Mouse (Mus musculus) embryo, embryonic 9.5 days (tissue): ENCODE data around the gene Idh1.

Experiments
- DNase-seq: peaks from one replicate; pipeline ENCODE4 v3.0.0-alpha.2; 2017; ENCODE audit errors: extremely low spot score

The Idh1 gene

DNA sequence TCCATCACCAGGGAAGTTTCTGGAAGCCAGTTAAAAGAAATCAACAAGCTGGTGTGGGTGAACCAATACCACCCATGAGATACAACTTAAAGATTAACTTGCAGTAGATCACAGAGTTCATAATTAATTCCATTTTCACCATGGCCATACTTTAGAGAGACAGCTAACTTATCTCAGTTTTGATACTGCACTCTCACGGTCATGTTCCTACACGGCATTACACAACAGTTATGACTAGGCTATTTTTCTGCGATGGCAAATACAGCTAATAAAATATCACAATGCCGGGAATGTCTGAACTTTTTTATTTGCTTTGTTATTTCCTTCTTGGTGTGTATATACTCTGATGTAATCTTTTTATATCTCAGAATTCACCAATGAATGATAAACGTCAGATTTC is 9.4 kb downstream of the Idh1 start:
- no peak for DNase-seq

DNA sequence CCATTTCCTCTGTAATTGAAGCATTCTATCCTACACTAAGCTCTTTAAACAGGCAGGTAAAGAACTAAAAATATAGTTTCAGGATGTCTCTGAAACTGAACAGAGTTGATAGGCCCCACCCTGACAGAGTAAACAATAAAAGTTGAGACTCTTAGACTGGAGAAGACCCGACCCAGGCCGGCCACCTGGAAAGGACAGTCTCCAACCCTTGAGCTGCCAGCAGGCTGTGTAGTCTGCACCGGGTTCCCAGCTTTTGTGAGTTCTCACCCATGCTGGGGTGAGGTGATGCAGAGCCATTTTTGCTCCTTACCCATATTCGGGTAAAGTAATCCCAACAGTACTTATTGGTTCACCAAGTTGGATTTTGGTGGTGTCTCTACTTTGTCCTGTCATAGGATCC is 10.1 kb downstream of the Idh1 start:
- DNase-seq, result no peak

DNA sequence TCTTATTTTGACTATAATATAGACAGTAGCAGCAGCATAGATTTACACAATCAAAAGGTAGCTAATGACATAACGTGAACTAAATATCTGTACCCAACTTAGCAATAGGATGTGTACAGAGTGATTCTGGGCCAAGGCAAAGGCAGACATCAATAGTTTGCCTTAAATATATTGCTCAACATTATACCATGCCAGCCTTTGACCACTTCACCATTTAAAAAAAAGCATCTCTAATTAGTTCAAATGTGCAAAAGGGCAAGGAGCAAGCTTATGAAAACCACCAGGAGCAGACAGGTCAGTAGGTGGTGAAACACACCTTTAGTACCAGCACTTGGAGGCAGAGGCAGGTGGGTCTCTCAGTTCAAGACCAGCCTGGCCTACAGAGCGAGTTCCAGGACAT is 12.6 kb downstream of the Idh1 start:
- no peak for DNase-seq

DNA sequence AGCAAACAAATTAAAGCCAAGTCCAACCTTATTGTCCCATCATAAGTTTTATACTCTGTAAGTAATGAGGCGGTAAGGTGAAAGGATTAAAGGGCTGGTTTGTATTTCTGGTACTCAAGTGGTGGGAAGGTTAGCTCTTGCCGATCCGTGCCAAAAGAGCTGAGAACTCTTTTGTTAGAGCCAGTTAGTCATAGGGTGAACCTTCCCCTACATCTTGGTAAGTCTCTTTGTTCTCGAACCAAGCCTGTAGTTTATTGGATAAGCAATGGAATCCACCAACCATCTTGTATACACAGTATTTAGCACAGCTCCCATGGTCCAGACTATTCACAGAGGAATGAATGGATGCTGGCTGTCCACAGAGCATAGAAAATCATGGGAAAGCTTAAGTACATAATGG is 14.7 kb downstream of the Idh1 start:
- DNase-seq, result no peak

DNA sequence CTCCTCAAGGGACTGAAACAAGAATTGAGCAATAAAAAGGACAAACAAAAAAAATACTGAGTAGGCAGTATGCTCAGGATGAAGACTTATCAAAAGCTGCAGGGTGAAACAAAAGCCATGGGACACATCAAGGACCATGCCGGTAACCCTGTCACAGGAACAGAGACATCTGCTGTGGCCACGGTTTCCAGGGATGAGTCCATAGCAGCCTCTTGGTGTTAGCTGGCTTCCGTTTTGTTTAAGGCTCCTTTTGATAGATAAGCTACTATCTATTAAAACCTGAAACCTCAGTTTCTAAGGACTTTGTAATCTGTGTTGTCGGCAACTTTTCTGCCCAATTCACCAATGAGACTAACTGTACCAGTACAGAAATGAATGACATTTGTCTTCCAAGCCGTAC is 16.4 kb downstream of the Idh1 start:
- DNase-seq, result no peak

DNA sequence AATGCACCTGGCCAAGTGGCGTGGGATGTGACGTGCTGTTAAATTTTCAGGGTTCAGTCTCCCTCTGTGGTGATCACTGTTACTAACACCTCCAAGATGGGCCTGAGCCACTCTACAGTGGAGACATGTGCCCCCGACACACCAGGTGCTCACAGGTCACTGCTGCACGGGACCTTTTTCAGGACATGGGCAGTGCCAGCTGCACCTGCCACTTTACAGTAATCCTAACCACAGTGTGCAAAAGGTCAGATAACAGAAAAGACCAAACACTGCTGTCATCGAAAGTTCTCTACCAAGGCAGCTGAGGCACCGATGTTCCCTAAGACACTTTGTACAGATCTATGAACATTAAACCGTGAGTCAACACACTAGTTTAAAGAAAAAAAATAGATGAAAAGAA is 16.8 kb downstream of the Idh1 start:
- DNase-seq, result no peak

DNA sequence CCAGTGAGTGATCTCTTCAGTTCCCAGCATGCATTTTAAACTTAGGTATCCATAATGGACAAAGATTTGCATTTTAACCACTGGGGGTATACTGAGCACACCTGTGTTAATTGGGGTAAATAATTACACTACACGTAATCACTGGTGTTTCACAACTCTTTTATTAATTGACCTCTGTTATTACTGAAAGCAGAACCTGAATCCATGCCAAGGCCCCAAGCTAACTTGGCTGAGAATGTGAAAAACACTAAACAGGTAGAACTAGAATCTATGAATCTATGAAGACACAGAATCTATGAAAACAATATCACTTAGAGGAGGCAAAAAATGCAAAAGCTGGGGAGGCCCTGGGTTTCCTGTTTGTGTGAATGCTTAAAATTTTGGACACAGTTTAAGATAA is 18.8 kb downstream of the Idh1 start:
- DNase-seq, result no peak

DNA sequence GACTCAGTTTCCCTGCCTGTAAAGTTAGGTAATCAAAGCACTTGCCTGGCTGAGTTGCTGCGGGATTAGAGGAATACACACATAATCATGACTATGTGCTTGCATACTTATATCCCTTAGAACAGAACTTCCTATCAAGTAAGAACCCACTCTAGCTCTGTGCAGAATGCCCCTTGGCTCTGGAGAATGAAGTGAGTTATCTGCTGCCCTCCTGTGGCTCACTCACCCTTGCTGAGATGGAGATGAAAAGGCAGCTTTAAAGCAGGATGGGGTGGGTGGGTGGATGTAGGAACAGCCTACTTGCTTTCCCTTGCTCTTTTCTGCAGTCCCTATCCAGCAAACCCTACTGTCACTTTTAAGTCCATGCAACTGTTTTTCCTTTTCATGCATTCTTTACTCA is 24.1 kb downstream of the Idh1 start:
- no peak for DNase-seq

DNA sequence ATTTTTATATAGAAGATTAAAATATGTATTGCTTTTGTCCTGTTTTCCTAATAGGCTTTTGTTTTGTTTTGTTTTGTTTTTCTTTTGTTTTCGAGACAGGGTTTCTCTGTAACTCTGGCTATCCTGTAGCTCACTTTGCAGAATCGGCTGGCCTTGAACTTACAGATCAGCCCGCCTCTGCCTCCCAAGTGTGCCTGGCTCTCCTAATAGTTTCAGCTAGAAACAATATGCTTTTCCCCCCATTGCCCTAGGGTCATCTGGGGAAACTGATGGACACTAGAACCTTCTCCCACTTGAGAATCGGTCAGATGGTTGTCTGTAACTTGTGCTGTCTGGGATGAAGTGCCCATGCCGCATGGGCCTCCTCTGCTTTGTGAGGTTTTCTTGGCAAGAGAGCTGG is 30.2 kb downstream of the Idh1 start:
- DNase-seq, result no peak

DNA sequence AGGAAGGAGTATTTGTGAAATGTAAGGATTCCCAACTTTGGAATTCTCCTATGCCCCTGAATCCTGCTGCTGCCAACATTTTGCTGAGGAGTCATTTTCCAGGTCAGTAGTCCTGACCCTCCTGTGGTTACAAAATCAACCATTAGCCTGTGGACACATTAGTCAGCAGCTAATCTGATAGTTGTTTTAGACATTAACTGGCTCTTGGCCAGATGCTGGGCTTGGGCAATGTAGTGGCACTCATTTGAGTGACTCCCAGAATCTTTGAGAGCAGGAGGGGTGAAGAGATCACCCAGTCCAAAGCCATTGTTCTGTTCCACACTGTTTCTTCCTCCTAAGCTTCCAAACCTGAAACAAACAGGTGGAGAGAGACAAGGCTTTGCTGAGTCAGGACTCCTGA is 31.5 kb downstream of the Idh1 start:
- no peak for DNase-seq

DNA sequence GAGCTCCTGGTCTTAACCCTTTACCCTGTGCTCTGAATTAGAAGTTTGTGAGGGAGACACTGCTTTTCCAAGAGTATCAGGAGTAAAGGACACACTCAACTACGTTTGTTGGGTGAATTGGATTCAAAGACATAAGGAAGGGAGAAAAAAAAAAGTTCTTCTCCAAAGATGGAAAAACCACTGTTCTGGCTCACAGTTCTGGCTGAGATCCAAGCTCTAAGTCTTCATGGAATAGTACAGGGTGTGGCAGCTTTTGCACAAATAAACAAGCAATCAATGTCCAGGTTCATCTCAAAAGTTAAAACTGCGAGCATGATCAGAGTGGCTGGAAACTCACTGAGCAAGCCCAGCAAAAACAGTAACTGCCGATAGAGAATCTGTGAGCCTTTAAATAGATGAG is 38.3 kb downstream of the Idh1 start:
- DNase-seq, result no peak

DNA sequence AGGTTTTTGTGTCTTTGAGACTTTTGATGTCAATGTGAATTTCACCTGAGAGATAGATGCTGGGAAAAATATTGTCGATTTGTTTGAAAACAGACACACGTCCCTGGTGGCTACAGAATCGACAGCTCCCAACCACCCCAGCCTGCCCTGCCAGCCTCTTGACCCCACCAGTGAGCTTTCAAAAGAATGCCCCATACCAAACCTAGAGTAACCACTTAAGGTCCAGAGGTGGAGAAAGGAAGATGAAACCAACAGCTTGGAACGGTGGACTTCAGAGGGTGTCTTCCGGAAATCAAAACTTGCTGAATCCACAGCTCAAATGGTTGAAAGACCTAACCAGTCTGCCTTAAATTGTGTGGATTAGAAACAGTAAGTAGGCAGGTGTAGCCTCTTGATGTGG is 39.0 kb downstream of the Idh1 start:
- no peak for DNase-seq

DNA sequence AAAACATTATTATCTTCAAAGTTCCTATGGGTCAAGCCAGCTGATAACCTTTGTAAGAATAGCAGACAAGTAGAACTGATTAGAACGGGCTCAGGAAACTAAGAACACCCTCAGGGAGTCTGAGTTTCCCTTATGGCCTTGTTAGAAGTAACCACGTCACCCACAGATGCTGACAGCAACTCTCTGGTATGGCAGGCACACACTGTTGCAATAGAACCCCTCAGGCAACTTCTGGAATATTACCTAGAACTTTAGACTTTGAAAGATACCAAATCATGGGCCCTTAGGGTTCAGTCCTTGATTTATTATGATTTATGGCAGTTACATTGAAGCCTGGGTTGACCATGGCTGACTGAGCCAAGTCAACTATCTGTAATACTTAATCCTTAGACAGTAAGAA is 39.7 kb downstream of the Idh1 start:
- no peak for DNase-seq

DNA sequence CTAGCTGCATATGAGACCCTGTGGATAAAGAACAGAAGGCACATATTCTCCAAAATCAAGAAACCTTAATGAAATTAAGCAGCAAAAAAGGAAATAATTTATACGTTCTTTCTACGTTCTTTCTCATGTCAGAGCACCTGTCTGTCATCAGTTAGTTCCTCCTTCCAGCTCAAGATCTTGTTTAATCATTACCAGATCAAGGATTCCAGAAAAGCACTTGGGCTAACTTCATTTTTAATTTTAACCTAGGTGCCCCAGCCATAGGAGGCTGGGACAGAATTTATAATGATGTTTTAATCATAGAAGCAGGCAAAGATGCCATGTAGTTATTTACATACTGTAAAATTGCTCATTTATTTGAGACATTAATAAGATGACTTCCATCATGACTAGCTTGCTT is 41.5 kb downstream of the Idh1 start:
- no peak for DNase-seq

DNA sequence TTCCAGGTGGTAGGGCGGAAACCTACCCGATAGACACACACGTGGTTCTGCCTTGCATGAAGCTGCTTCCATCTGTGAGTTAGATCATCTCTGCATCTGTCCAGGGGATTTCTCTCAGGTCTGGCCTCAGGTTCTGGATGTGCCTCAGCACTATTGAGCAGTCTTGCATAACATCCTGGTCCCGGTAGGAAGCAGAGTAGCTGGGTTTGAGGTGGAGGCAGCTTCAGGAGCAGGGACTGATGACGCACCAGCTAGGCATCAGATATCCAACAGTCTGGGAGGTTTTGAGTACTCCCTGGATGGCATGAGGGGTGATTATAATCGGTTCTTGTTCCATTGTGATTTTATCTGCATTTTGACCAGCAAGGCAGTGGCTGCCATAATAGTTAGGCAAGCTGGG is 48.7 kb downstream of the Idh1 start:
- DNase-seq, result no peak

DNA sequence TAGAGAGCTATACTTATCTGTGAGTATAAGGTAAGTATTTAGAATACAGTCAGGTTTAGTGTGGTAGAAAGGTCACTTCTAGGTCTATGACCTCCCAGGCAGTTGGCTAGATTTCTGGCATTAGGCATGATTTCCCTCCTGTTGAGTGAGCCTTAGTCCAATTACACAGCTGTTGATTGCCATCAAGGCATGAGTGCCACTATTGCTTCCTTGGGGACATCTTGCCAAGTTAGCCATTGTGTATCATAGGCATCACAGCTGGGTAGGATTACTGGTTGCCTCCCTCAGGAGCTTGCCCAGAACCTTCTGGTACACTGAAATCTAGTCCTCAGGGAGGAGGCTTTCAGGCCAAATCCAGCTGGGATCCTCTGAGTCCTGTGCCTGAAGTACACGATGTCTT is 53.5 kb downstream of the Idh1 start:
- DNase-seq, result no peak

DNA sequence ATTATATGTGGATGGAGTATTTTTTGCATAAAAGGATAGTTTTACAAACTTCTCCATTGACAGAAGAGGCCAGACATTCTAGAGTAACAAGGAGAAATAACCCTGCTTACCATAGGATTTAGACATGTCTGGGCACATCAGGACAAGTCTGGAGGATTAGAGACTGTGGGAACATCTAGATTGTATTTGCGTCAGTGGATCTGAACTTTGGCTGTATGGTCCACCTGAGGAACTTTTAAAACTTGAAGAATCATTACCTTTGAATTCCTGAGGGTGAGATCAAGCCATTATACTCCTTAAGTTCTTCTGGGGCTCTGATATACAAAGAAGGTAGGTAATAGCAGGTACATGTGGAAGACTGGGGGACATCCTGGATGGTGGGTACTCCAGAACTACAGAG is 54.6 kb downstream of the Idh1 start:
- no peak for DNase-seq

DNA sequence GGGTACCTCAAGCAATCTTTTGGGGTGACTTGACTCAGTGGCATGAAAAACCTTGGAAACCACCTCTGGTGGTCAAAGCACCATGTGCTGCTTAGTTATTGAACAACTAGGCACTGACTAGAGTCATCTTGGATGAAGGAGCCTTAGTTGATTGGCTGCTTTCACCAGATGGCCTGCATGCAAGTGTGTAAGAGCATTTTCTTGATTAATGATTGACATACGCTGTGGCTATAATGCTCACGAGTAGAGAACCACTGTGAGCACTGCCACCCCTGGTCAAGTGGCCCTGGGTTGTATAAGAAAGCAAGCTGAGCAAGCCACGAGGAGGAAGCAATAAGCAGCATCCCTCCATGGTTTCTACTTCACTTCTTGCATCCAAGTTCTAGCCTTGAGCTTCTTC is 56.1 kb downstream of the Idh1 start:
- DNase-seq, result no peak

DNA sequence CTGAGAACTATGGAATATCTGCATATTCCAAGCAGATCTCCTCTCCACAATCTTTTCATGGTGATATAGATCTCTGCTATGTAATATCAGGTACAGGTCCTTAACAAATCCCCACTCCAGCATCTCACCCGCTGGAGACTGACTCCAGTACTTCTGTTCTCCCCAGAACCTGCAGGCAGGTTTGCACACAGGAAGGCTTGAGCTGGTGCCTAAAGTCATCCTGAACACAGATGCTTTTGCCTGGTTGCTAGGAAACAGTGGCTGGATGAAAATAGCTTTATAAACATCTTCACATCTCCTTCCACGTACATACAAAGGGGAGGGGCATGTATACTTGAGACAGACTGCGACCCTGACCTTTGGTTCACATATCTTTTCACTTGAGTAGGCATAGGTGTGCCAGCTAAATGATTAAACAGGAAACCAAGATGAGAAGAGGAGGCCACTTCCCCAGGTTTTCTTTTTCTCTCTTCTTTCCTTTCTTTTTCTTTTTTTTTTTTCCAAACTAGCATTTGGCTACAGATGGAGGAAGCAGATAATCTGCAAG is 56.6 kb downstream of the Idh1 start:
- no peak for DNase-seq

DNA sequence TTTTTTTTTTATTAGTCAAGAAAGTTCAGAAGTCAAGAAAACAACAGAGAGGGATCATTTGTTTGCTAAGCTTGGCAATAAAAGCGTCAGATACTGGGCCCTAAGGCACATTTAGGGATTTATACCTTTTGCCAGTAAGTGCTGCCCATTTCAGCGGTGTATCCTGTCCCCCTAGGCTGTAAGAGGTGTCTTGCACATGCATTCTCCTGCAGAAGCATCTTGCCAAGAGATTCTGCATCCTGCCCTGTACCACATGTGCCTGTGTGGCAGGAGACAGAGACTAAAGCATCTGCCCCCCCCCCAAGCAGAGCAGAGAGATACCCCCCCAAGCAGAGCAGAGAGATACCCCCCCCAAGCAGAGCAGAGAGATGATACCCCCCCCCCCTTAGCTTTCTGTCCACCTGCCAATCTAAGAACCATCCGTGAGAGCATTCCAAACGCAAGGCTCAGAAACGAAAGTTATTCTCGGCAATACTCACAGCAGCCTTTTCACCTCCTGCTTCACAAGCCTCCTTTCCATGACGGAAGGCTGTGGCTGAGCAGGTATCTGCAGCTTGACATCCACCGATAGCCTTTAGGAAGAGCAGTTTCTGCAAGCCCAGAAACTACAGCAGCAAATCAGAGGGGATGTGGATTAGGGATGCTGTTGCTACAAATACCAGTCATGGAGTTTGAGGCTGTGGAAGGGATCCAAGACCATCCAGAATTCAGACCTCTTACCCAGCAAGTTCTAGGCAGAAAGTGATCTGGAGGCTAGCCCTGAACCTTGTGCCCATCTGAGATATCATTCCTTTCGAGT is 63.5 kb downstream of the Idh1 start, which contains the start of gene D630023F18Rik:
Gene D630023F18Rik, minus strand, starts transcription at position 641 of the 799 bp plus-strand sequence.
- no peak for DNase-seq

DNA sequence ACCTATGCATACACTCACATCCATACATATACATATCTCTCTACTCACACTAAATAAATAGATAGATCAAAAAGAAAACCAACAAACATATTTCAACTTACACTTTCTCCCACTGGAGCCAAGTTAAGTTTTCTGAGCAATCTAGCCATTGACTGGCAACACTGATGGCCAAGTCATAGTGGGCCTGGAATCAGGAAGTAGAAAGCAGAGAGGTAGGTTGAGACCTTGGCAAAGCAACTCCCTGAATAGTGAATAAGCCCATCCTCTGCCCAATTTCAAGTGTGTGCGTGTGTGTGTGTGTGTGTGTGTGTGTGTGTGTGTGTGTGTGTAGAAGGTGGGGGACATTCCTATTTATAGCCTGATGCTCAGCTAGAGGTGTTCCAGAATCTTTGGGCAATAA is 66.9 kb downstream of the Idh1 start, which contains the start of gene Gm28845:
Gene Gm28845, minus strand, starts transcription at position 121 of the 400 bp plus-strand sequence.
- no peak for DNase-seq

DNA sequence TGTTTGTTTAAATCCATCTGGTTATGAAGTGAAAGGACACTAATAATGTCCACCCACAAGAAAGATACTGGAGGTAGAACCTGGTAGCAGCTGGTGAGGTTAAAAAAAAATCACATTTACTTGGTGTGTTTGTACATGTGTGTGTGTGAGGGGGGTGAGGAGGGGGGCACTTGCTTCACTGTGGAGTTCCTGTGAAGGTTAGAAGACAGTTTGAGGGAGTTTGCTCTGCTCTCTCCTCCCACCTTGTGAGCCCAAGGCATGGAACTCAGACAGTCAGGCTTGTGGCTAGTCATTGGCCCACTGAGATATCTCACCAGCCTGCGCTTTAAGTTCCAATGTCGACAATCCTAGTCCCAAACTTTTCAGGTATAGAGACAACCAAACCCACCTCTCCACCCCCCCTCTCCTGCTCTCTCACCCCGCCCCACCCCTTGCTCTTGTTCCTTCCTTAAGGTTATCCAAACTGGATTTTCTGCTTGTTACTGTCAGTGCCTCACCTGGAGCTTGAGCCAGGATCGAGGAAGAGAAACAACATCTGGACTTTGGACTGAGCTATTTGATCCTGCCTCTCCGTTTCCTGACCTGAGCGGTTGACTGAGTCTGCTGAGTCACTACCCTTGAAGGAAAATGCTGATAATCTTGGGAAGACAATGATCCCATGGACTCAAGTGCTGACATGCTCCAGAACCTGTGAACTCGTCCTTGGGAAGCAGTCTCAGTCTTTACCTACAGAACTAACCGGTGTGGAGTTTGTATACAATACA is 68.0 kb downstream of the Idh1 start:
- DNase-seq, result no peak

DNA sequence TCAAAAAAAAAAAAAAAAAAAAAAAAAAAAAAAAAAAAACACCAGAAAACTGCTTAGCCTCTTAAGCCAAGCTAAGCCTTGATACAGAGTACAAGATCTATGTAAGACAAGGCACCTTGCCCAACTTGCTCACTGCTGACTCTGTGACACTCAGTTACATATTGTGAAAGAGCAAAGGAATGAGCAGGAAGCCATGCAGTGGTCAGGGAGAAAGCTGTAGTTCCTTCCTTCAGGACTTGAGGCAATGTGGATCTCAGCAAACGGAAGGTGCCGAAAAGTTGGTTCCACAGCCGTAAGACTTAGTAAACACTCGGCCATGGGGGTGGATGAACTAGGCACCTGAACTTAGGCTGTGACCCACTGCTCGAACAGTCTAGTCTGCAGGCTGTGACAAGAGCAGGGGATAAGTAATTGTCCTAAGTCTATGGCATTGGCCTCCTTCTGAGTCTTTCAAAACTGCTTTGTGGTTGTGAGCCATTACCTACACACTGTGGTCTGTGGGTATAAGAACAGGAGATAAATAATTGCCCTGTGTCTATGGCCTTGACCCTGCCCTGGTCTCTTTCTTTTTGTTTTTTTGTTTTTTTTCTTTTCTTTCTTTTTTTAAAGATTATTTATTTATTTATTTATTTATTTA is 72.6 kb downstream of the Idh1 start:
- no peak for DNase-seq
